Mouse (Mus musculus) embryo, embryonic 10 days (tissue): ENCODE measurements at regions not wholly inside any gene's neighbourhood (a gene's known extent, or its start where the extent isn't known, plus 50 kb on each side); places are given as distances from the start of the nearest gene placed in this dataset.

Experiments
- DNase-seq: peaks from one replicate; pipeline ENCODE4 v3.0.0-alpha.2; 2015; ENCODE audit warnings: low spot score

DNA sequence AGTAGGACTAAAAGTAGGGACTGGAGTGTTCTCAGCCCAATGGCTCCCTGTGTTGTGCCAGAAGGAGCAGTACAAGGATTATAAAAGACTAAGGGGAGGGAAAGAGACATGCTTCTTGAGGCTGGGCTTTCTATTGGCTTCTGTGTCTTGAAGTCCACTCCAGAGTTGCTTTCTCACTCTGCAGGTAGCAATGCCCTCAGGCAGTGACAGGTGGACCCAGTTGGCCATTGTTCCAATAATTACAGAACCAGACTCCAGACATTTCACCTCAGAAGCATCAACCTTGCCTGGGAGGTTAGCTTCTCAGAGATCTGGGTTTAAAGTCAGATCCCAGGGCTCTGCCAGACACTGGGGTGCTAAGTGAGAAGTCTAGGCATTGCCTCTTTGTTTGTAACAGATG is 136.3 kb upstream of the Tll1 start:
- DNase-seq: no peak

DNA sequence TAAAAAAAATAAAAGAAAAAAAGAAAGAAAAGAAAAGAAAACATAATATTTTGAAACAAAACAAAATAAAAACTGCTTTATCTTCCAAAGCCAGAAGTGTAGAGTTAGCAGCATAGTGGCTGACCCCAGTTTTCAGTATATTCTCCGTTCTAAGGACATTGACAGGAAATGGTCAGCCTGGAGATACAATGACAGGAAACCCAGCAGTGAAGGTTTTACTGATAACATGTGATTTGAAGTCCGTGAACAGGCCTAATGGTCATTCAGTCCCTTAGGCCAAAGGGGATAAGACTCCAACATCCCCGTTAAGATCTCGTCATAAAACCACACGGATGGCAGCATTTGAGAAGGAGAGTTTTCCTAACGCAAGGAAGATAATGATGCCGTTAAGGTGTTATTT is 131.3 kb upstream of the Tll1 start:
- DNase-seq: no peak

DNA sequence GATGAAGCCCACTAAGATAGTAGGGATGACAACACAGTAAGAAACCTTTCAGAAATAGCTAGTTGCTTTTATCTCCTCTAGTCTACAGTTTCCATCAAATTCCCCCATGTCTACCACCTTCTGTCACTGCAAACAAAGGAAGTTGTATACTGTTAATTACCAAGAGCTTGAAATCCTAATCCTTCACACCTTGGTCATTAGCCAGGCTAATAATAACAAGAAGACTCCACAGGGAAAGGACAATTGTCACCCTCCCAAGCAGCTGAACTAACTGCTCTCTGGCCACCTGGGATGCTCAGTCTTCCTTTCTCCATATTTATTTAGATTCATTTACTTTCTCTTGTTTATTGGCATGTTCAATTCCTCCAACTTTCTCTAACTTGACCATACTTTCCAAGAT is 130.5 kb upstream of the Tll1 start:
- DNase-seq: no peak

DNA sequence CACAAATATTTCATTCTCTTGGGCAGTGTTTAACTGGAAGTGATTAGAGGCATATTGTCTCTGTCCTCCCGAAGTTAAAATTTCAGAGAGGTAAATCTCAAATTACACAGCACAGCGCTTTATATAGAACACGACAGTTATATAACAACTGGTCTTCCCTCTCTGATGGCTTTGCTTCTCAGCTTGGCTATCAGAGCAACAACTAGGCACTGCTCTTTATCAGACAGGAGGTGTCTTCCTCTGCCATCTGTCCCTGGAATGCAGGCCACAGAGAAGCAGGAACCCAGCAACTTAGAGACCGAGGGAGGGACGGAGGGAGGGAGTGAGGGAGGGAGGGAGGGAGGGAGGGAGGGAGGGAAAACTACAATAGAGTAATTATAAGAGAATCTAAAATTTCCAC is 129.4 kb upstream of the Tll1 start:
- DNase-seq: peak; percentile 5

DNA sequence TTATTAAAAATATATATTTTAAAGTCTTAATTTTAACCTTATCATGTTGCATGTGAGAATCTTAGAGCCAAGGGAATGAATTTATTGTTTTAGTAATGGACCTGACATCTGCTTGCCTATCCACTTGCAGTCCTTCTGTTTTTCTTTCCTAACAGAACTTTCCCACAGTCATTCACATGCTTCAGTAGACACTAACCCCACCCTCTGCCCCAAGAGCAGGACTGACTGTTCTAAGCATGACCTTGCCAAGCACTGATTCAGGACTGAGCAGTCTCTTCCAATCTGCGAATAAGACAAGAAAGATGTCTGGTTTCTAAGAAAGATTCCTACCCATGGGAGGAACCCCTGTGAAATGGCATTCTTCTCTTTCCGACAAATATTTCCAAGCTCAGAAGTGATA is 117.9 kb upstream of the Tll1 start:
- DNase-seq: no peak

DNA sequence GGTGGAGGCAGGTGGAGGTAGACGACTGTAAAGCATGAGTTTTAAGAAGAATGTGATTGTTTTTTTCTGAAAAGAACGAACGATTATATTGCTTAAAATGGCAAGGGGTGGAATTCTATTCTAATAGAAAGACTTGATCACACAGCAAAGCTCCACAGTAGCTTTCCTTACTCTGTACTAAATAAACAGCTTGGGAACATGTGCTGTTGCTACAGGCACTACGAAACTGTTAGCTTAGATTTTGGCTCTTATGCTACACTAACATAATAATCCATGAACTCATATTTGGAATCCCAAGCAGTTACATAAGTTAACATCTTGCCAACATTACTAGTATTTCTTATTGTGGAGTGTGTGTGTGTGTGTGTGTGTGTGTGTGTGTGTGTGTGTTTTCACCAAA is 114.3 kb upstream of the Tll1 start:
- DNase-seq: no peak

DNA sequence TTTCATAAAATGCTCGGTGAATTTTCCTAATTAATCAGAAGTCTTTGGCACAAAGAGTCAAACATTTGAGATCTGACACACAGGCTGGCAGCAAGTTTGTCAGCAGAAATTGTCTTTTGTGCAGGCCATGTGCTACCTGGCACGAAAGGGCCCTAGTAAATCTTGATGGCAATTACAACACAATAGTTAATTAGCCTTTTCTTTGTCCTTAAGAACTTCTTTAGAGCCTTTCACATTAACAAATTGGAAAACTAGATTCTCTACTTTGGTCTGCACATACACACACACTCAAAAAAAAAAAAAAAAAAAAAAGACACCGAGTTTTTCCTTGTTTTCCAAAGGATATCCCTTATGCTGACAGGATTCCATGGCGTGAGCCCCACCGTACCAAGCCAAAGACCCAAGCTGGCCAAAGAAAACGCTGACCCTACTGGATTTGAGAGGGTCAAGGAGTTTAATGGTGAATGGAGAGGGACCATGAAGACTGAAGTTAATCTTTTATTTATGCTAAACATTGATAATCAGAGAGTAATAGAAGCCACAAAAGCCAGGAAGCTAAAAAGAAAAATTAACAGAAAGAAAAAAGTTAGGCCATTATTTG is 113.2 kb upstream of the Tll1 start:
- DNase-seq: no peak

DNA sequence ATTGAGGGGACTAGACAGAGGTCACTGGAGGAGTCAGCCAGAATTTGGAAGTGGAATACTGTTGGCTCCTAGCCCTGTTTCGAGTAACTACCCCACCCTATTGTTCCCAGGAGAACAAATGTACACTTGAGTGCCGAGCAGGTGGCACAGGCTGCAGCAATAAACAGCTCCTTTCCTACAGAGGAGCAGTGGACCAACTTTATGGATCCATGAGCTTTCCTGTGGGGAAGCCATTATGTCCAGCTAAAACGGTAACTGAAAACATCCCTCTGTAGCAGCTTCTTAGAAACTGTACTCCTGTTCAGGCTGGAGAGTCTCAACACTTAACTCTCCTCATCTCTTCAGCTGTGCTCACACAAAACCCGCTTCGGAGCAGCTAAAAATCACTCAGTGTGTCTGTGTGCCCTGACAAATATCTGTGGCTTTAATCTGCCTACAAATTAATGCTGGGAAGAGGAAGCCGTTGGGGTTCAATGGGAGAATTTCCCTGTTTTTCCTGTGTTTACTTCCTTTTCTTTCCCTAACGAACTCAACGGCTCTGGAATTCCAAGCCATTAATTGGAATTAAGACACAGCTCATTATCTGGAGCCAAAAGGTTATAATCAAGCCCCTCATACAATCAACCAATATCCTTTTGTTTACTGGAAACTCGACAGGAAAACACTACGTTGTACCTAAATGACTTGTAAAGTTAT is 112.6 kb upstream of the Tll1 start:
- peak; percentile 5 for DNase-seq

DNA sequence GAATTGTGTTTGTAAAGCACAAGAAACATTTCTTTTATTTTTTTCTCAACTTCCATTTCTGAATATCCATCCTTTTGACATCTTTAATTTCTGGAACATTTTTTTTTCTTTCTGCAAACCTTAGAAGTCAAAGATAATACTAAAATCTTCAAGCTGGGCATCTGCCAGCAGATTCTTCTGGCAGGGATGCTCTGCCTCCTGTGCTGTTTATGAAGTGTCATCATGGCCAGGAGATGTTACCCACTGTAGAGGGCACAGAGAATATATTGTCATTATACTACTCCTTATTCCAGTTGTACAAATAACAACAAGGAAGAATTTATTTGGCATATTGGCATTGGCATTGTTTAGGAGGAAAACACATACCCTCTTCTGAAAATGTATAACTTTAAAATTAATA is 111.7 kb upstream of the Tll1 start:
- DNase-seq: no peak

DNA sequence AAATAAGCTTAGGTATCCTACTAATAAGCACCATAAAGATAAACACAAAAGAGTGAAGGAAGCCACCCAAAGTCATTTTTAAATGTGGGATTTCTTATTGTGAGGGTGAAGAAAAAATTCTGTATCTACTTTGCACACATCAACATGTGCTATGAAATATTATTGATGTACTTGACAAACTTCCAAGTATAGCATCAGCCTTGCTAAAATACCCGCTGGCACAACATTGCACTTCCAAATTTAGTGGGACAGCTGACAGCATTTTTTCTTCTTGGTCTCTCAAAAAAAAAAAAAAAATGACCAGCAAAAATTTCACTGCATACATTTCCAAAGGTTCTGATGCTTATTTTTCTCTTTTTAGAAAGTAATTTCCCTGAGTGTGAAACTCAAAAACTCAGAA is 101.9 kb upstream of the Tll1 start:
- DNase-seq: no peak

DNA sequence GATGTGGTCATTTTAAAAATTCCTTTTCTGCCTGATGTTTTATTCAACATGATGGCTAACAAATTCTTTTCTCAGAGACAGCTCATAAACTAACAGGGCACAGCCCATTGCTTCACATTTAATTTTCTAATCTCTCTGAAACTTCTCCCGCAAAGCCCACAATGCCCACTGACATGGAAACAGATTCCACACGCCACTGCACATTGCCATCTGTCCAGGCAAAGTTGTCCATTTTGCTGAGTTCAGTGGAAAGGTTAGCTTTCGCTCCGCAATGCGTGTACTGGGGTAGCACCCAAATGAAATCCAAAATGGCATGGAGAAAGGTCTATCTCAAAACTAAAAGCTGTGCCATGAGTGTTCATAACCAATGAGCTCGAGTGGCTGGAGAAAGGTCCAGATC is 76.7 kb upstream of the Tll1 start:
- no peak for DNase-seq

DNA sequence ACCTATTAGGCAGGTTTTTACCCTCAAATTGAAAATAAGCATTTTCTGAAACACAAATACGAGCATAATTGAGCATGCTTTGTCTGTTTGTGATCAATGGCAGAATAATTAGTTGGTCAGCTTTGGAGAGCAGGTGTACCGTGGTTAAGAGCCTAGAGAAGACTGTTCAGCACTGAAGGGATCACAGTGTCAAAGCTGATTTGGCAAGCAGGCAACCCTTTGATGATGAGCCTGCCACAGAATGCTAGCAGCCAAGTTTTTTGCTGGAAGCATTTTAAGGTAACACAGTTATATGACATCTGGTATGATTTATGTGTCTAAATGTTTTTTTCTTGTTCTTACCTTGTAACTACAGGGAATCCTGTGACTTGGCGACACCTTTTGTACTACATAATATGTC is 75.5 kb upstream of the Tll1 start:
- no peak for DNase-seq

DNA sequence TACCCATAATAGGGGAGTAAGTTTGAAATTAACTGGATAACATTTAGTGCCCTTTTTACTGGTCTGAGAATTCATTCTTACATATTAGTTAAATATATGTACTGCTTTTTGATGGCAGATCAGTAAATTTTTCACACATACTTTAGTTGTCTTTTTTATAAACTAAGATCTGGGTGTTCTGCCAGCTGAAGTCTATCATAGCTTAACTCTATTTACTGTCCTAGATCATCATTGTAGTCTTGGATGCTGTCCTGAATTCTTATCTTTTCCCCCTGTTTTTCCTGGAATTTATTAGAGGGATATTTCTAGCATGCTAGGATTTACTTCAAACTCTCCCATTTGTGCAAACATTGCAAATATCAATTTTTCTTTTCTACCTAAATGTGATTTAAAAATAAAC is 74.3 kb upstream of the Tll1 start:
- no peak for DNase-seq

DNA sequence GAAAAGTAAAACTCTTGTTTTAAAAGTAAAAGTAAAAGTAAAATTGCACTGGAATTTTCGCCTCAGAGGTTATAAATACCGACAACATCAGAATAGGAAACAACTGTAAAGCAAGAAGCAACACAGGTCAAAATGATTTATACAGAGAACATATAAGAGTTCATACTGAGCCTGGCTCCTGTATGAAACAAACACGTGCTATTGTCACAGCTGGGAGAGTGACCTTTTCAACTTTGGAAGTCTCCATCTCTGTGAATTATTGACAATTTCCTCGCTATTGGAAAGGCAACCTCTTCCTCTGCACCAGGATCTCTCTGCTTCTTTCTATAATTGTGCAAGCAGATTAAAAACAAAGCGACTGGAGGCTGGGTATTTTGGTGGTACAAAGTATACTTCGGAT is 70.0 kb upstream of the Tll1 start:
- DNase-seq: no peak

DNA sequence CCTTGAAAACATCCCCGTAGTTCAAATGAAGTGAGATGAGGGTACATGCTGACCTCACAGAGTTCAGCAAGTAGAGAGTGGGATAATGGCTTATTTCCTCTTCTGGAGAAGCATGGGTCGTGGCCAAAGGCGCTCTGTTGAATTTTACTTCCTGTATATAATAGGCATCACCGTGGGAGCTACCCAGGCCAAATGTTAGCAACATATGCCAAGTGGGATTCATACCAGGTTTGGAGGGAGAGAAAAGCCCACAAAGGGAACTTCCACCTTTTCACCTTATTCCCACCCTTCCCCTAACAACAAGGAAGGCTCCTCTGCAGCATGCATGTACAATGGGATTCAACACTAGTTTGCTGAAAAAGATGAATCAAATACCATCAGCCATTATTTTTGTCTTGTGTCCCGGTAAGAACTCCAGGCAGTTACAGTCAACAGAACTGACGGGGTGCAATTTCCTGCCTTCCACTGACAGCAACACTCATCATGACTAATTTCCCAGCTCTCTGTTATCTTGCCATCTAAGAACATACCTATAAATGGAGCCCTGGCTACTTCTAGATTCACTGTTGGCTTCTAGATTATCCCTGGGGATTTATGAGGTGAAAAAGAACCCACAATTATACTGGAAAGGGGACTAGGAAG is 59.4 kb upstream of the Tll1 start:
- no peak for DNase-seq
